Mouse (Mus musculus) kidney, postnatal 25 days (tissue): Measurements from ENCODE around the gene Gcnt7.

Experiments used
- DNase-seq, 2 experiments: peaks; one replicate each; pipeline ENCODE4 v3.0.0; 2021; ENCODE audit warnings: mixed read lengths in 2 of 2

The Gcnt7 gene

GRCm38 (mm10) chr2:172401116-172401825 lies 57.1 kb downstream of the Gcnt7 start:
- DNase-seq: no peak
